Mouse (Mus musculus) intestine, embryonic 15.5 days (tissue): ENCODE data around the gene Txn2. TPM values are rescaled to one million over a fixed set of nuclear protein-coding genes. Genes with fewer than 3 reads are reported as not detected.
"Not testable (repeated sequence)": the region's sequence is repeated elsewhere in the genome, so short reads cannot be mapped to it uniquely, and the experiment has no call there.

ENCODE experiments used
- ATAC-seq: fragments of 200-750 bp; cut with Nextera tagmentation; 2 replicates; pipeline ENCODE4 v1.8.0; 2017; ENCODE audit warnings: moderate TSS enrichment, moderate library complexity
- H3K27ac ChIP-seq: fragments of 300-500 bp; sonication (generic); 2 replicates; pipeline ENCODE4 v1.5.1; 2015; ENCODE audit warnings: mild to moderate bottlenecking, inconsistent platforms
- H3K27me3 ChIP-seq: fragments of 300-500 bp; sonication (generic); replicated peaks from 2 replicates; pipeline ENCODE4 v1.6.1; 2015; ENCODE audit warnings: inconsistent platforms
- H3K36me3 ChIP-seq: fragments of 300-500 bp; sonication (generic); 2 replicates; pipeline ENCODE4 v1.6.1; 2015; ENCODE audit warnings: inconsistent platforms
- H3K4me1 ChIP-seq: fragments of 300-500 bp; sonication (generic); replicated peaks from 2 replicates; pipeline ENCODE4 v1.6.1; 2015; ENCODE audit warnings: inconsistent platforms
- H3K4me2 ChIP-seq: fragments of 300-500 bp; sonication (generic); replicated peaks from 2 replicates; pipeline ENCODE4 v1.6.1; 2015; ENCODE audit warnings: mild to moderate bottlenecking, inconsistent platforms
- H3K4me3 ChIP-seq: fragments of 300-500 bp; sonication (generic); replicated peaks from 2 replicates; pipeline ENCODE4 v1.5.1; 2015; ENCODE audit warnings: inconsistent platforms
- H3K9ac ChIP-seq: fragments of 300-500 bp; sonication (generic); 2 replicates; pipeline ENCODE4 v1.6.1; 2015; ENCODE audit warnings: inconsistent platforms
- H3K9me3 ChIP-seq: fragments of 300-500 bp; sonication (generic); 2 replicates; pipeline ENCODE4 v1.6.1; 2016; ENCODE audit warnings: inconsistent platforms
- WGBS: fragments of 180-500 bp; shearing (Covaris S2); methylation state at CpG from one replicate; pipeline ENCODE4 v1.1.7; 2015; 5-methylcytosine and 5-hydroxymethylcytosine counted together
- polyA plus RNA-seq: library from polyadenylated mRNA; unstranded; fragments of >200 nt; fragmentation: Nextera tagmentation; extraction: Ambion mirVana; gene quantifications from 2 replicates; pipeline ENCODE4 v1.2.1, GENCODE M21; 2015

Gene Txn2
- polyA plus RNA-seq, 1 experiment from 2014 or later, result 314 TPM

- H3K4me3 ChIP-seq, result no peak overlapping the region
- H3K36me3 ChIP-seq, result no peaks in the 10 kb centered on the region
- H3K9me3 ChIP-seq, result no peaks in the 10 kb centered on the region
- H3K27me3 ChIP-seq, result no peaks in the 10 kb centered on the region
- peaks cover 6% of the 10 kb centered on the region; the same call in 1 of the 2 replicates for H3K4me1 ChIP-seq
- H3K27ac ChIP-seq, result no peak overlapping the region
- WGBS, result 87% methylated on average over 5 of the region's 5 CpGs
- H3K9ac ChIP-seq, result no peak overlapping the region
- no peak overlapping the region for H3K4me2 ChIP-seq
- ATAC-seq, result no peak
Observed at GRCm38 (mm10) chr15:77868340-77868739, 60.5 kb downstream of the Txn2 start.

- not testable (repeated sequence) for H3K4me2 ChIP-seq, ATAC-seq, H3K36me3 ChIP-seq, H3K9ac ChIP-seq, H3K4me3 ChIP-seq, H3K4me1 ChIP-seq, H3K9me3 ChIP-seq, H3K27ac ChIP-seq, H3K27me3 ChIP-seq
- WGBS, result 84% methylated on average over 9 of the region's 10 CpGs
Observed at GRCm38 (mm10) chr15:77867231-77867968, 61.4 kb downstream of the Txn2 start.

DNA sequence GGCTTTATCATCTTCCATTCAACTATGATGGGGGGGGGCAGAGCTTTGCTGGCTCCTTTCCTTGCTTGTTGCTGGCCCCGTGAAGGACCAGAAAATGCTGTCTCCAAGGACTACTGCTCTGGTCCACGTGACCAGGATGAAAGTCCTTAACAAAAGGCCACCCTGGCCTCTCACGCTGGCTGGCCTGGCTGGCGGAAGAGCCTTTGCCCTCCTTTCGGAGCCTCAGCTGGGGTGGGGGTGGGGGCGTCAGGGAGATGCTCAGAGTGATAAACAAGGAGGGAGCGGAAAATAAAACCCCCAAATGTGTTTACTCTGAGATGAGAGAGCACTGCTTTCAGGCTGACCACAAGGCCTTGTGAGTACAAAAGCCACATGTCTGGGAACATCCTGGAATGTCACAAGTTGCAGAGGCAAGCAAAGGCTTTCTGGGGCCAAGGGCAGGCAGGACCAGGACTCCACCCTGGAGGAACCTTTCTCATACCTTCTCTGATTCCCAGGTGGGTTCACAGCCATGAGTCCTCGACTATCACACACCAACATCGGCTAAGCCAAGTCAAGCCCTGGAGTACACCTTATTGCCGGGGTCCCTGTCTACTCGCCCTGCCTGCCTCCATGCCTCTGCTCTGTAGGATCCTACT, 62.1 kb downstream of the Txn2 start:
- H3K27me3 ChIP-seq, result no peaks in the 10 kb centered on the region
- H3K9ac ChIP-seq, result no peak overlapping the region; the same call in 1 of the 2 replicates
- peaks cover 6% of the 10 kb centered on the region; the same call in 1 of the 2 replicates for H3K4me1 ChIP-seq
- peak overlapping the region; percentile 48; the same call in 1 of the 2 replicates for H3K27ac ChIP-seq
- 41% methylated on average over 11 of the region's 11 CpGs for WGBS
- H3K9me3 ChIP-seq, result no peaks in the 10 kb centered on the region
- H3K36me3 ChIP-seq, result no peaks in the 10 kb centered on the region
- H3K4me2 ChIP-seq, result no peak overlapping the region
- peak; percentile 68 for ATAC-seq
- H3K4me3 ChIP-seq, result no peak overlapping the region

Other genes starting within 250 kb of the Txn2 start
- gene Apol7e, start 230.1 kb downstream of the Txn2 start, polyA plus RNA-seq, result 0.13 and 0.43 TPM in 2 replicates
- 0.35 TPM in 1 of 2 replicates, not detected in the other for gene Apol9b, start 200.0 kb downstream of the Txn2 start, polyA plus RNA-seq
- 0.18 and 0.35 TPM in 2 replicates for gene Apol8, start 172.0 kb downstream of the Txn2 start, polyA plus RNA-seq
- 51.6 and 52.9 TPM in 2 replicates for gene Myh9, start 86.8 kb downstream of the Txn2 start, polyA plus RNA-seq
- 2.5 and 2.6 TPM in 2 replicates for gene Foxred2, start 27.7 kb upstream of the Txn2 start, polyA plus RNA-seq
- gene Eif3d, start 41.8 kb upstream of the Txn2 start, polyA plus RNA-seq, result 187 and 189 TPM in 2 replicates
- 0.04 and 0.10 TPM in 2 replicates for gene Cacng2, start 191.0 kb upstream of the Txn2 start, polyA plus RNA-seq
- 60.5 and 62.9 TPM in 2 replicates for gene Ift27, start 245.1 kb upstream of the Txn2 start, polyA plus RNA-seq